Mouse (Mus musculus) brain, embryonic 18.5 days (tissue): ENCODE results near the gene Primpol.

Experiments
- DNase-seq: peaks from one replicate; pipeline ENCODE4 v3.0.0-alpha.2; 2012; ENCODE audit warnings: low read depth, low spot score

Gene Primpol

DNA sequence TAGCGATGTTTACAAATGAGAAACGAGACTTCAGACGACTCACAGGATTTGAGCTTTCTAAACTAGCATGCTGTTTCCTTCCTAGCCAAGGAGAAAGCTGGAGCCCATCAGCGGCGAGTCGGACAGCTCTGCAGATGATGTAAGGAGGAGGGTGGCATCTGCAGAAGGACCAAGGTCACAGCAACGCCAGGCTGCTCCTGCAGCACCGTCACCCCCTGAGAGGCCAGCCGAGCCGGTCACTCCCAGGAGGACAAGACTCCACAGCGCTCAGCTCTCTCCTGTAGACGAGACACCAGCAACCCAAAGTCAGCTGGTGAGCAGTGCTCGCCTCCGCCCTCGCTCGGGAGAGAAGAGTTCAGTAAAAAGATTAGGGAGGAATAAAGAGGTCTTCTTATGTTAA, 54.7 kb downstream of the Primpol start:
- DNase-seq = no peak

DNA sequence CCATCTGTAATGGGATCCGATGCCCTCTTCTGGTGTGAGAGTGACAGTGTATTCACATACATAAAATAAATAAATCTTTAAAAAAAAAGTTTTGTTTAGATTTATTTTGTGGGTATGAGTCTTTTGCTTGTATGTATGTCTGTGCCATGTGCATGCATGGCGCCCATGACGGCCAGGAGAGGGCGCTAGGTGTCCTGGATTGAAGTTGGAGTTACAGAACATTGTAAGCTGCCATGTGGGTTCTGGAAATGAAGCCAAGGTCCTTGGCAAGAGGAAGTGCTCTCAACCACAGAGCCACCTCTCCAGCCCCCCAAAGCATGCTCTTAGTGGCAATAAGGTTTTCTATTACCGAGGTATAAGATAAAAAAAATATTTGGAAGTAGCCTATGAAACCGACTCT, 57.6 kb downstream of the Primpol start:
- DNase-seq = no peak

DNA sequence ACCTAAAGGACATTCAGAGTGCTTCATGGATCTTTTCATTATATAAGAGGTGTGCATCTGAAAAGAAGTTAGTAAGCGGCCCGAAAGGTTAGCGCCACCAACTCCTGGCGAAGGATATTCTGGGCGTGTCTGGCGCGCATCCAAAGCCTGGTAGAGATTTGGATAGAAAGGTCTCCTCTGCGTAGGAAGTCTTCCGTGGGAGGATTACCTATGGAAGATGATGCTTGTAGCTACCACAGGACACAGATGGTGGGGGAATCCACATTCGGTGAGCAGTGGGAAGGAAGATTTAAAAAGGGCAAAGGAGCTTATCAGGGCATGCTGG, 64.6 kb downstream of the Primpol start:
- DNase-seq = no peak

DNA sequence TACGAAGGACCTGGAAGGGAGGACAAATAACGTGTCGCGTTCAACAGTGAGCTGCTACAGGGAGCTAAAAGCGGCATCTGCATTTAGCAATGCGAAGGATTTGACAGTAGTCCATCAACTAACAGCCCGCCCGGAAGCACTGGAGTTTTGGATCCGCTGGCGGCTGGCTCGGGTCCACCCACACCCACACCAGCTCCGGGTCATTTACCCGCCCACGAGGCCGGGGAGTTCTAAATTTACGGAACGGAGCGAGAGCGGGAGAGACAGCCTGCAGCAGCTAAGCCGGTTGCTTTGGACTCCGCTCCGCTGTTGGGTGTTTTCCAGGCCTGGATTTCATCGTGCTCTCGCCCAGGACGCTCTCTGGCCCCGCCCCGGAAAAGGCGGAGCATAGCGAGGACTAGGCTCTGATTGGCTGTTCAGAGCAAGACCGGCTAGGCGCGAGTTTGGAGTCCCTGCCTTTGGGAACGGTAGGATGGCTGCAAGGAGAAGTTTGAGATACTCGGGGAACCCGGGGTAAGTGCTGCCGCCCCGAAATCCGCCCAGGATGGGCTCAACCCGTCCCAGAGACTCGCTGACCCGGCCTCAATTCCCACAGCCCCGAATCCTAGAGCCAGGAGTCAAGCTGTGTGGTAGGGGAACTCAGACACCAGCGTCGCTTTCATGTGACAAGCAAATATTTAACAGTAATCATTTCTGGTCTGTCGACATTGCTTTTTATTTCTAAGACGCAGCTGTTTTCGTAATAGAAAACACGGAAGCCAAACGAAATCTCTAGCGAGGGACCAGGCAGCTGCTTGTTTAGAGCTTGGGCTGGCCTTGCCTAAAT, 65.2 kb downstream of the Primpol start, which contains the start of gene Cenpu:
TSS of gene Cenpu (plus strand) at position 414 of the 826 bp plus-strand sequence.
- peak; percentile 99 for DNase-seq

DNA sequence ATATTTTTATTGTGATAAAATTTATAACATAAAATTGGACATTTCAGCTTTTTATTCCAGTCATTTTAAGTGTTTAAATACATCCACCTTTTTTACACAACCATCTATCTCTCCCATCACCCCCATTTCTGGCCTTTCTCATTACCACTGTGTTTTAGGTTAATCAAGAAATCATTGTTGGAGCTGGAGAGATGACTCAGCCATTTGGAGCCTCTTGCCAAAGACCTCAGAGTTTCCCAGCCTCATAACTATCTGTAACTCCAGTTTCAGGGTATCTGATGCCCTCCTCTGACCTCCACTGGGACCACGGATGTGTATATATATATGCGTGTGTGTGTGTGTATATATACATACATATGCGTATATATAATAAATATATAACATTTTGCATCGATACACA, 66.0 kb downstream of the Primpol start:
- no peak for DNase-seq

DNA sequence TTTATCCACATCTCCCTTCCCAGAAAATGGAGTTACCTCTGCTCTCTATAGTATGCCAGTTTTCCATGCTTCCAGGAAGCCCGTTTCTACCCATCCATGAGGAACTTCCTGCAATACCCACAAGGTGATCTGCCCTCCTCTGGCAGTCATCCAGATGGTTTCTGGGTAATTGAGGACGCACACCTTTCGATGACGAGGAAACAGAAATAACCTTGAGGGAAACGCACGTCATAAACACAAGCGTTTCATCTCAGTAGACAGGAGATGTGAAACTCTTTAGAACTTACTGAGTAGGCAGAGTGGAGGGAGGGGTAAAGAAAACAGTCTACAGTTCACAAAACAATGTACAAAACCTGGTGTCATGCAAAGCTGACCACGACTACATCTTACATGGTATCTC, 67.0 kb downstream of the Primpol start:
- no peak for DNase-seq

DNA sequence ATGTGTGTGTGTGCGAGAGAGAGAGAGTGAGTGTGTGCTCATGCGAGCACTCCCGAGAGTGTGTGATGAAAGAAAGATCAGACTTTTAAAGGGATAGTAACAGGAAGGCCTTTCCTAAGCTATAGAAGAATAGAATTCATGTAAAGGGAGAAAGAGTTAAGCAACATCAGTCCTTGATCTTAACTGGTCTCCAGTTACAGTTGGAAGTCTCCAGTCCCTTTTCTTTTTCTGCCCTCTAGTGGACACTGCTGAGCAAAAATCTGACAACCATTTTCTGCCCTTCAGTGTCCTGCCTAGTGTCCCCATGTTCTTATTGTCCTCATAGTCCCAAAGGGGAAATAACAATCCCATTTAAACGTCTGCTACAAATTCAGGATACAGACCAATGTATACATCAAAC, 69.8 kb downstream of the Primpol start:
- peak; percentile 26 for DNase-seq

DNA sequence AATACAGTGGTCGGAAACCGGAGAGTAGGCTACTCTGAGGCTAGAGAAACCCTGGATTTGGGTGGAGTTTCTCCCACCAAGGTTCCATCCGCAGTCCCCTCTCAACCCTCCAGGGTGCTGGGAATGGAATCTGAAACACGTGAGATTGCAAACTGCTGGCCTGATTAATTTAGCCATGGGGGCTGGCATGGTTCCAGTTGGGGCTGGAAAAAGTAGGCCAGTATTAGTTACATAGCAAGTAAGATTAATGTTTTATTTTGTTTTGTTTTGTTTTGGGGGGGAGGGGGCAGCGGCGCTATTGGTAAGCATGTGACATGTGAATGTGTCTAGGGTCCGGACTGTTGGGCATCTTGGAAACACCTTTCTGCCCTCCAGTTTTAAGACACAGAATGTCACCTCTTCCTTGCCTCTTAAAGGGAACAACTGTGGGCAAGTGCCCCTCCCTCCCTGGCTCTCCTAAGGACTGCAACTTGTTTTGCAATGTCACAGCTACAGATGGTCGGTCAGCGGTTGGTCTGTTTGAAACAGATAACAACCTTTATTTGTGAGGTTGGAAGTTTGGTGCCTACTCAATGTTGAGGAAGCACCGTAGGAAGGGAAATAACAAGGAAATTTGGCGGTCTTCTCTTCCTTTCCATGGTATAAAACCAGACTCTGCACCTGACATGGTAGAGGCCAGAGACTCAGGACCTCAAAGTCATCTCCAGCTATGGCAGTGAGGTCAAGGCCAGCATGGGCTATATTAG, 70.4 kb downstream of the Primpol start:
- DNase-seq = no peak

DNA sequence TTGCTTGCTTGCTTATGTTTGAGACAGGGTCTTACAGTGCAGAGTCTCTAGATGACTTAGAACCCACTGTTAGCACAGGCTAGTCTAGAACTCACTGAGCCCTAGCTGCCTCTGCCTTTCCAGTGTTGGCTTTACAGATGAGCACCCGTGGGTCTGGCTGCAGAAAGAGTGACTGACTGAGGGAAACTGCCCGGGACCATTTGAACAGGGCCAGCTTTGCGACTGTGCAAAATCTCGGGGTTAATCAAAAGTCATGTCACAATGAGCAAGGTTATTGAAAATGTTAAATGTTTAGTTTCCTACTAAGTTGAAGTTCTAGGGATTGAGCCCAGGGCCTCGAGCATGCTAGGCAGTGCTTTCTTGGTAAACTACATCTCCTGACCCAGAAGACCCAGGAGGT, 71.2 kb downstream of the Primpol start:
- DNase-seq = no peak

DNA sequence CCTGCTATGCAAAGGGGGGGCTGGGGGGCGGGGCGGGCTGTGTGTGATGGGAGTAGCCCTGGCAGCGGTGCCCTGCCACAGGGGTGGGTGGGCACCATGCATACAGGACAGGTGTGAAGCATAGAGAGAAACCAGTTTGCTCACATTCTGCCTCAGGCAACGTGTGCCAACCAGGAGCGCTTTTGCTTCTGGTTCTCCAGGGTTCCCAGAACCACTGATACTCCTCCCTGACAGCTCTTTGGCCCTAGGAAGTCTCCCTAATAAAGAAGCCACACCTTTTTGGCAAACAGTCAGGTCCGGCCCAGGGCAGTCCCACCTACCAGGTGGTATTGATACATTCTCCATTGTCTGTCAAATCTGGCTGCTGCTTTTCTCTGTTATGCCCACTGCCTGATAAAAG, 73.3 kb downstream of the Primpol start:
- DNase-seq = no peak

DNA sequence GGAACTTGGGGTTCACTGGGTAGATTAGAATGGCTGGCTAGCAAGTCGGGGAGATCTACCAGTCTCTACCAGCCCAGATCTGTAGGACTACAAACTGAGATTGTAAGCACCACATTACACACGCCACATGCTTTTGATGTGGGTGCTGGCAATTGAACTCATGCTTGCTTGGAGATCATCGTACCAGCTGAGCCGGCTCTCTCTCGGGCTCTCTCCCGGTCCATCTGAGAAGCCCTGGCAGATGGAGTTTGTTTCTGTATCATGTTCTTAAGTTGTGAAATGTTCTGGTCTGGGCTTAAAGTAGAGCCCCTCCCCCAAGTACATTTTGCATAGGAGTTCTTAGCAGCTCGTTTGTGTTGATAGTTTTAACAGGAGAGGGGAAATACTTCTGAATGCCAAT, 73.8 kb downstream of the Primpol start:
- DNase-seq = no peak

DNA sequence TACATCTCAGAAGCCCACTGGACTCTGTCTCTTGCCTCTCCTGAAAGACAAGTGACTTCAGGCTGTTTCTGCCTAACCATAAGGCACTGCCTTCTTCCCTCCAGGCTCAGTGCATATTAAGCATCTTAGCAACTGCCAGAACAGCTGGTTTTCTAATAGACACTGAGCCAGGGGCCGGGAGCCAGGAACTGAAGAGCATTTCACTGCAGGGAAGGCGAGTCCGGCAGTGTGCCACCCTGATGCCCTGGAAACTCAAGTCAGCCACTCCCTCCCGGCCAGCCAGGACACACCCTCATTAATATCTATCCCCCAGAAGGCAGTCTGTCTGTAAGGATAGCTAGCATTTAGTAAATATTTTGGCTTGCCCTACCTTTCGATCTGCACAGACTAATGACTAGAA, 77.3 kb downstream of the Primpol start:
- DNase-seq = no peak

DNA sequence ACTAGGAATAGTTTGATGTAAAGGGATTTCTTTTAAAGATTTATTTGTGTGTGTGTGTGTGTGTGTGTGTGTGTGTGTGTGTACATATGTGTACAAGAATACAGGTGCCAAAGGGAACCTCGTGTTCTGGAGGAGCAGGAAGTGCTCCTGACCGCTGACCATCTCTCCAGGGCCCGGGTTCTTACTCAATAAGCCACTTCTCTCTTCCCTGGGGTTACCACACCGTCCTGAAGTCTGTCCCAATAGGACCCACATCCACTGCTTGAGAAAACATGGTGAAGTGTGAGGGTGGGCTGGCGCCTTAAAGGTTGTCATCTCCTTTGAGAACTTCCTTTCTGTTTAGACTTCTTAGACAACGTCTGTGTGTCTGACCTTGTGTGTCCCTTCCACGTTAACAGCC, 83.1 kb downstream of the Primpol start:
- DNase-seq = no peak

DNA sequence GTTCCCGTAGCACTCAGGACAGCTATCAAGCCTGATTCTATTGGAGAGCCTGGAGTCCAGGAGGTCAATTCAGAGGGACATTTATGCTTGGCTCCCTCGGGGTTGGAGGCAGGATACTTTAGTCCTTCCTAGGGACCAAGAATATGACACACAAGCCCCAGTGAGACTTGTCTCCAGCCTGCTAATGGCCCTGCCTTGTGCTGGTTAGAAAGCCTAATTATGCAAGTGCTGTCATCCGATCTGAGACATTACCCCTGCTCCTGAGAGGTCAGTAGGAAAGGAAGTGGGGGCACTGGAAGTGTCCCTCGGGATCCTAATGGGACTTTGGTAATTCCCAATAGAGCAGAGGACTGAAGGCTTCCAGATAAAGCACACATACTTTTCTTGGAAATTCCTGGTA, 86.5 kb downstream of the Primpol start:
- DNase-seq = no peak

DNA sequence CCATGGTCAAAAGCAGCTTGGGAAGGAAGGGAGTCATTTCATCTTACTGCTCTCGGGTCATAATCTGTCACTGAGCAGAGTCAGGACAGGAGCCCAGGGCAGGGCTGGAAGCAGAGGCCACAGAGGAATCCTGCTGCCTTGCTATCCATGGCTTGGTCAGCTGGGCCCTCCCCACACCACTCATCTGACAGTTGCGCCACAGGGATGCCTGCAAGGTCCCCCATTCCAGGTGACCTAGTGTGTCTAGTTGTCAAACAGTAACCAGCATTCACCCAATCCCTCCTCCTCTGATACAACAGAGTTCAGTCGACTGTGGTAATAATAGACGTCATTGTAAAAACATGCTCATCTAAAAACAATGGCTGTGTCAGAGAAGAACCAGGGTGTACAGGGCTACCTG, 87.5 kb downstream of the Primpol start:
- no peak for DNase-seq

DNA sequence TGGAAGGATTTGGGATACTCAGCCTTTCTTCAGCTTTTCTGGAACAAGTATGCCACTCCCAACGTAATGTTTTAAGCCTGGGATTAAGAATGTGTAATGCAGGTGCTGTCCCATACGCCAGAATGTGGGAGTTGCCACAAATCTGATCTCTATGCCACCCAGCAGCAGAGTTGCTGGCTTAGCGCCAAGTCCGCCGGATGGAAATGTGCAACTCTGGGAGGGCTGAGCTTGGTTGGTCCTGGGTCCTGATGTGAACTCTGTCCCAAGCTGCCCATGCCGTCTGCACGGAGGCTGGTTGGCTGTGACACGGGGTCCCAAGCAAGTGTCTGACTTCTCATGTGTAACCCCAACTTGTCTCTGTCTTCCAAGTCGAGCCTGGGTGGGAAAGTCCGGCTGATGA, 90.2 kb downstream of the Primpol start:
- no peak for DNase-seq

DNA sequence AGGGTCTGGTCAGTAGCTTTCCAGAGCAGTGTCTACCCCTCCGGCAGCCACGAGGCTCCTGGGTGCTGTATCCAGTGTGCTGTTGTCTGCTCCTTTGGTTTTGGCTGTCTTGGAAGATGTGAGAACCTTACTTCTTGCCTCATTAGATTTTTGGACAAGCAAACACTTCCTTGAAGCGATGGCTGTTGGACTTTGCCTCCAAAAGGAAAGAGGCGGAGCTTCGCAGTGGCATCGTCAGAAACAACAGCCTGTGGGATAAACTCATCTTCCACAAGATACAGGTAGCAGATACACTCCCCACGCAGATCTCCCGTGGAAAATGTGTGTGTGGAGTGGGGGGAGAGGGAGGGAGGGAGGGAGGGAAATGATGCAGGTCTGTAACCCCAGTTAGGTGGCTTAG, 90.9 kb downstream of the Primpol start:
- no peak for DNase-seq
